In the genomic region with DNA sequence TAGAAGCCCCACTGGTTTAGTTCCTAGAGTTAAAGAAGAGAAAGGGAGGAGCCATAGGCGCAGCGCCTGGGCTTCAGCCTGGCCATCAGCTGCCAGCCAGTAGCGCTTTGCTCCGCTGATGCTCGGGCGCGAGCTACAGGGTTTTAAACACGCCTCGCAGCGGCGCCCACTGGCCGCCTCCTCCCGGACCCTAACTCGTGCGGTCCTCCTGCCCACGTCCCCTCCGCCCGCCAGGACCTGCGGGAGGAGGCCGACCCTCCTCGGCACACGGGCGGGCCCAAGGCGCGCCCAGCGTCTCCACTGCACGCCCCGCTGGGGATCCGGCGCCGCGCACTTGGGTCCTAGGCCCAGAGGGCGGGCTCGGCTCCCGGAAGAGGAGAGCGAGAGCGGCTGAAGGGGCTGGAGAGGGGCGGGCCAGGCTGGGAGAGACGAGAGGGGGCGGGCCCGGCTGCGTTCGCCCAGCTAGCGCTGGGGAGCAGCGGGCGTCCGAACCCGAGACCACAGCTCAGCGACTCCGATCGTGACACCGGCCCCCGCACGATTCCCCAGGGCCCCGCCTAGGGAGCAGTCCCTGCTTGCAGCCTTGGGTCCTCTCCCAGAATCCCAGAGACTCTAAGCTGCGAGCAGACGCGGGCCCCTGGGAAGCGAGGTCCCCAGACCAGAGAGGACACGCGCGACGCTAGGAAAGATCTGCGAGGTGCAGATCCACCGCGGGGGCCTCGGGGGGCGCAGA, we compare ENCODE assay signal across 9 mouse cellular contexts. TPM values are rescaled to one million over a fixed set of nuclear protein-coding genes. Genes with fewer than 3 reads are reported as not detected.
DNase-seq lines count a peak whose midpoint lies in the region; ATAC-seq and TF ChIP-seq lines count a peak whose summit lies in the region.
"Had no signal": no experiment of that assay in that cellular context is flagged by ENCODE, and none has a peak within 500 bp of the region (broad histone marks: within the 10 kb centered on the region; RNA-seq: fewer than 3 reads in every experiment).

A gene (plus strand): TSS at position 422 of the 733 bp plus-strand sequence.

- TF ChIP-seq POLR2A in cerebellum, adult 2 months (IDR thresholded peaks at IDR 0.05; ENCODE audit: borderline replicate concordance, insufficient read depth, low read length): 0 out of 2 replicates have a peak, but pooled peaks have one; percentile 11
- TF ChIP-seq POLR2A in limb, embryonic 14.5 days (IDR thresholded peaks at IDR 0.05; ENCODE audit: borderline replicate concordance, extremely low read depth, insufficient read depth, insufficient read length): peak; percentile 54; the same call in 1 of the 2 replicates
- TF ChIP-seq POLR2A in spleen, adult 2 months (IDR thresholded peaks at IDR 0.05; ENCODE audit: low read depth, low read length): no peak

- peak within 1 kb of the TSS; percentile 96 for H3K4me2 ChIP-seq in intestine, embryonic 16.5 days (ENCODE audit: low read depth, low read length)
- peak within 1 kb of the TSS; percentile 93 for H3K4me2 ChIP-seq in limb, embryonic 14.5 days (replicated peaks; ENCODE audit: low read depth, low read length, severe bottlenecking)
- H3K4me2 ChIP-seq in midbrain, embryonic 15.5 days: peak within 1 kb of the TSS; percentile 94

- no peak within 1 kb of the TSS for H3K27ac ChIP-seq in cerebellum, adult 2 months (ENCODE audit: insufficient read depth, low read length)
- H3K27ac ChIP-seq in intestine, embryonic 16.5 days (ENCODE audit: low read length): peak within 1 kb of the TSS; percentile 84
- peak within 1 kb of the TSS; percentile 87 for H3K27ac ChIP-seq in limb, embryonic 14.5 days (replicated peaks; ENCODE audit: low read depth, low read length)
- H3K27ac ChIP-seq in midbrain, embryonic 15.5 days: peak within 1 kb of the TSS; percentile 94
- peak within 1 kb of the TSS; percentile 43 for H3K27ac ChIP-seq in spleen, adult 2 months (ENCODE audit: insufficient read depth, low read length)

- peak; percentile 25 to 26 for DNase-seq in cerebellum, adult 2 months
- DNase-seq in cerebellum, adult 11 months: no peak
- peak; percentile 92 for DNase-seq in embryo, embryonic 10.5 days (ENCODE audit: low spot score)
- DNase-seq in limb, embryonic 14.5 days (ENCODE audit: low spot score): peak; percentile 80
- peak; percentile 11 to 44 for DNase-seq in spleen, adult 2 months (ENCODE audit: low read depth in 1 of 2, low spot score in 2 of 2)

- TF ChIP-seq CTCF in cerebellum, adult 2 months (IDR thresholded peaks at IDR 0.05; ENCODE audit: borderline replicate concordance, insufficient read depth, low read depth, low read length): no peak
- no peak for TF ChIP-seq CTCF in spleen, adult 2 months (IDR thresholded peaks at IDR 0.05; ENCODE audit: extremely low read depth, insufficient read depth, insufficient read length, insufficient replicate concordance)

- H3K4me1 ChIP-seq in cerebellum, adult 2 months (ENCODE audit: control insufficient read depth, insufficient read depth, low read length): no peaks in the 10 kb centered on the region
- peaks cover 5% of the 10 kb centered on the region; the same call in 1 of the 2 replicates for H3K4me1 ChIP-seq in intestine, embryonic 16.5 days (ENCODE audit: control insufficient read depth, insufficient read depth, low read length)
- H3K4me1 ChIP-seq in limb, embryonic 14.5 days (ENCODE audit: control insufficient read depth, insufficient read depth, low read length): peaks cover 6% of the 10 kb centered on the region; the same call in 1 of the 2 replicates
- H3K4me1 ChIP-seq in midbrain, embryonic 15.5 days: peaks cover 34% of the 10 kb centered on the region
- no peaks in the 10 kb centered on the region for H3K4me1 ChIP-seq in spleen, adult 2 months (ENCODE audit: control insufficient read depth, insufficient read depth, insufficient read length)

- H3K9ac ChIP-seq in intestine, embryonic 16.5 days (ENCODE audit: low read depth, low read length): peak within 1 kb of the TSS; percentile 83
- peak within 1 kb of the TSS; percentile 81 for H3K9ac ChIP-seq in limb, embryonic 14.5 days (ENCODE audit: low read depth, low read length, severe bottlenecking)
- H3K9ac ChIP-seq in midbrain, embryonic 15.5 days: peak within 1 kb of the TSS; percentile 94

- H3K9me3 ChIP-seq in intestine, embryonic 16.5 days (ENCODE audit: control insufficient read depth, low read length): no peaks in the 10 kb centered on the region
- no peaks in the 10 kb centered on the region for H3K9me3 ChIP-seq in limb, embryonic 14.5 days (ENCODE audit: control insufficient read depth, low read length)
- no peaks in the 10 kb centered on the region for H3K9me3 ChIP-seq in midbrain, embryonic 15.5 days

- H3K27me3 ChIP-seq in cerebellum, adult 2 months (ENCODE audit: control insufficient read depth, insufficient read depth, low read length): no peaks in the 10 kb centered on the region
- peaks cover 3% of the 10 kb centered on the region; the same call in 1 of the 2 replicates for H3K27me3 ChIP-seq in intestine, embryonic 16.5 days (replicated peaks; ENCODE audit: control insufficient read depth, insufficient read depth, low read length)
- no peaks in the 10 kb centered on the region for H3K27me3 ChIP-seq in limb, embryonic 14.5 days (ENCODE audit: control insufficient read depth, insufficient read depth, low read length)
- H3K27me3 ChIP-seq in midbrain, embryonic 15.5 days (replicated peaks): no peaks in the 10 kb centered on the region
- no peaks in the 10 kb centered on the region; the same call in 1 of the 2 replicates for H3K27me3 ChIP-seq in spleen, adult 2 months (ENCODE audit: control insufficient read depth, insufficient read depth, low read length)
- H3K27me3 ChIP-seq: CH12.LX had no signal

- peak within 1 kb of the TSS; percentile 51 for H3K4me3 ChIP-seq in cerebellum, adult 2 months (replicated peaks; ENCODE audit: insufficient read depth, low read depth, low read length)
- peak within 1 kb of the TSS; percentile 78 for H3K4me3 ChIP-seq in intestine, embryonic 16.5 days (ENCODE audit: low read length)
- peak within 1 kb of the TSS; percentile 69 for H3K4me3 ChIP-seq in limb, embryonic 14.5 days (replicated peaks; ENCODE audit: low read length)
- H3K4me3 ChIP-seq in midbrain, embryonic 15.5 days: peak within 1 kb of the TSS; percentile 83
- H3K4me3 ChIP-seq in spleen, adult 2 months (ENCODE audit: extremely low read depth, insufficient read depth, insufficient read length): peak within 1 kb of the TSS; percentile 61

- H3K36me3 ChIP-seq in intestine, embryonic 16.5 days (ENCODE audit: control insufficient read depth, insufficient read depth, low read length): no peaks in the 10 kb centered on the region
- H3K36me3 ChIP-seq in limb, embryonic 14.5 days (ENCODE audit: control insufficient read depth, insufficient read depth, low read length): no peaks in the 10 kb centered on the region
- no peaks in the 10 kb centered on the region for H3K36me3 ChIP-seq in midbrain, embryonic 15.5 days (replicated peaks)
- no peaks in the 10 kb centered on the region for H3K36me3 ChIP-seq in spleen, adult 2 months (ENCODE audit: control insufficient read depth, insufficient read depth, low read length)

- under 1% methylated on average over 68 of the region's 68 CpGs for WGBS in cerebellum, adult 2 months
- WGBS in intestine, embryonic 16.5 days: under 1% methylated on average over 62 of the region's 68 CpGs
- WGBS in limb, embryonic 14.5 days: under 1% methylated on average over 50 of the region's 68 CpGs
- under 1% methylated on average over 67 of the region's 68 CpGs for WGBS in midbrain, embryonic 15.5 days
- 1% methylated on average over 68 of the region's 68 CpGs for WGBS in spleen, adult 2 months

- peak; percentile 81 for ATAC-seq in granulocyte monocyte progenitor cell, adult 5-6 weeks (replicated peaks; ENCODE audit: poor library complexity, severe bottlenecking)
- peak; percentile 98 for ATAC-seq in intestine, embryonic 16.5 days
- ATAC-seq in limb, embryonic 14.5 days (ENCODE audit: low FRiP score, low read depth): peak; percentile 95
- peak; percentile 93 for ATAC-seq in midbrain, embryonic 15.5 days (replicated peaks)

RNA-seq across cellular contexts. Expression of the gene that starts here (rescaled TPM):
- polyA plus RNA-seq in cerebellum, adult 2 months (2012; rRNA removed): 21.7 and 27.4 TPM in 2 replicates
- 0.09 and 1.7 TPM in 2 replicates for total RNA-seq in granulocyte monocyte progenitor cell, adult 5-6 weeks (2014; fragmentation: Nextera tagmentation)
- total RNA-seq in granulocyte monocyte progenitor cell, adult 5-6 weeks (2017): 1.2 and 5.4 TPM in 2 replicates
- 6.6 and 7.4 TPM in 2 replicates for polyA plus RNA-seq in intestine, embryonic 16.5 days (2015; fragmentation: Nextera tagmentation; extraction: Ambion mirVana)
- 16.6 and 23.6 TPM in 2 replicates for polyA plus RNA-seq in limb, embryonic 14.5 days (2012; rRNA removed)
- 16.7 and 18.8 TPM in 2 replicates for polyA plus RNA-seq in limb, embryonic 14.5 days (2014; fragmentation: Nextera tagmentation; extraction: Ambion mirVana)
- polyA plus RNA-seq in midbrain, embryonic 15.5 days (2015; fragmentation: Nextera tagmentation; extraction: Ambion mirVana): 43.7 and 44.2 TPM in 2 replicates
- 7.2 and 7.5 TPM in 2 replicates for polyA plus RNA-seq in spleen, adult 2 months (2012; rRNA removed)
- total RNA-seq: CH12.LX had no signal
